Mouse (Mus musculus): ENCODE measurements around the gene Zbtb16.

Zbtb16 gene

DNA sequence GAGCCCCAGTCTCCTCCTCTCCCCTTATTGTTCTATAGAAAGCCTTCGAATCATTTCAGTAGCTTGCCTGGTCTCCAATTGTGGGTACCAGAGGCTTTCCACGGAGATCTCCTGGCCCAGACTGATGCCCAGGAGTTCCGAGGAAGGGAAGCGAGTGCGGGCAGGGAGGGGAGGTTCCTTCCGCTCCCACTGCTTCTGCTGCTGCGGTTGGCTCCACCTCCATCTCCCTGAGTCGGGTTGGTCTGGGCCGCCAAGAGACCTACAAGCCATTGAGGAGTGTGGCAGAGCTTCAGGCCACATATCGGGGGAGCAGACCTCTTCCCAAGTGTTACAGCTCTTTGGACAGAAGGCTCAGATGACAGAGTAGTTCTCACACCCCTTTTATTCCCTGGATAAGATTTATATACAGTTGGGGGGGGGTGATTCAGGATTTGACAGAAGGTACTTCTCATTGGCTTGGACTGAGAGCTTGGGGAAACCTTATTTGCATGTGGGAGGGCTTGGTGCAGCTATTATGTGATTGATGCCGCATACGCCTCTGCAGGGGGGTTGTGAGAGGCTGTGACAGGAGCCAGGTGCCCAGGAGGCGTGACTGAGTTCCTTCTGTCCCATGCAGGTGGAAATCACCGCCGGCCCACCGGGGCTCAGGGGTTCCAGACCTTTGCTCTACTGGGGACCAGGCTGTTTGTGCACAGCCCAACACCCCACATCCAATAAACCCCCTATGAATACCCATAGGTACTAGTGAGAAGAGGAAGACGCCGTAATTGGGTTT, 200.3 kb downstream of the Zbtb16 start:
- DNase-seq = no peak

DNA sequence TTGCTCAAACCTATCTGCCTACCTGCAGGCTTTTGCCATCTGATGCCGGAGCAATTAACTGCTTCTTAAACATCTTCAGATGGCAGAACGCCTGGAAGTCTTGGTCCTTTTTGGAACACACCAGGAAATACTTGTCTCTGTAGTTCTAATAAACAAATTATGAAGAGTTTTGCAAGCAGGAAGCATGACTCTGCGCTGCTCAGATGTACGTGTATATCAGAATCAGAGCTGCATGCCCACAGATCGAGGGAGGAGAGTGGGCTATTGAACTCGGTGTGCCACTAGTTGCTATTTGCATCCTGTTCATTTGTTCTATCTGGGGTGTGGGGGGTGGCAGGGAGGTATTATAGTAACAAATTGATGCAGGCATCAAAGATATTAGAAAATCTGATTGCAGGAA, 202.9 kb downstream of the Zbtb16 start:
- no peak for DNase-seq

DNA sequence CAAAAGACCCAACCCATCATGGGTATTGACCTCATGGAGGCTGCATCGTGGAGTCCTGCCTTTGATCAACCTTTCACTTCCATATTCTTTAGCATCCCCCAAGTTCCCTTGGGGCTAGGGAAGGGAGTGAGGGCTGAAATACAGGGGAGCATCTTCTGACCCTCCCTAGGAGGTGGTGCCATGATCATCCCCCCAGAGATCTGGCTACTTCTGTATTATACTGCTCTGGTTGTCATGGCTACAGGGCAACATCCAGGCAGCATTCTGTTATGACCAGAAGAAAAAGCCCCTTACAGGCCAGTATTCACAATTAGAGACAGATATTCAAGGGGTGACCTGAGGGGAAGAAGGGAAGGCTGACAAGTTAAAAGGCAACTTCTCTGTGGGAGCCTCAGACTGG, 216.8 kb downstream of the Zbtb16 start:
- DNase-seq = no peak

DNA sequence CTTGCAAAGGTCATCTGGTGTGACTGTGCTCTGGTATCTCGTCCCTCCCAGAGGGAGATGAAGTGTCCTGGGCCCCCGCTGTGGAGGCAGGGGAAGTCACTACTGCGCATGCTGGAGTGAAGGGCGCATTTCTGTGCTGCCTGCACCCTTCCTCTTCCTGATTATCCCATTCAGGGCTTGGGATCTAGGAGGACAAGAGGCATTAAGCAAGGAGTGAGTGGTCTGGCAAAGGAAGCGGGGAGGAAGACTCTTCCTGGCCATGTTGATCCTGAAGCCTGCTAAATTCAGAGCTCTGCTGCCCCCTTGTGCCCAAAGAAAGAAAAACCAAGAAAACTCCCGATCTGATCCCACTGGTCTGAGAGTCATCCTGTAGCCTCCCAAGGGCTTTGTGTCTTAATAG, 217.4 kb downstream of the Zbtb16 start:
- DNase-seq = peak; percentile 76

DNA sequence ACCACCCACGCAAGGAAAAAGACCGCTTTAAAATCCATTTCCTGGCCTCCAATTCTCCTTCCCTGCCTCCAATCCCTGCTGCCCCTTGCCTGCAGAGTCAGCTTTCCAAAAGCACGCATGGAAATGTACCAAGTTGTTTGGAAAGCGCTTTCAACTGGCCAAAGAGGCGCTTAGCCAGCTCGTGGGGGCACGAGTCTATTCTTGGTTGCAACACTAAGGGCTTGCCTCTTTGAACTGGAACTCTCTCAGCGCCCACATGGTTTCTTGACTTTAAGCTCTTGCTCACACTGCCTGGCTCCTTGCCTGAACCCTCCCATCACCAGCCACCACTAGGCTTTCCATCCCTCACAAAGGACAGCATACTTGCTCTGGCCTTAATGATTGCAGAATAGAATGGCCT, 217.9 kb downstream of the Zbtb16 start:
- peak; percentile 28 for DNase-seq

DNA sequence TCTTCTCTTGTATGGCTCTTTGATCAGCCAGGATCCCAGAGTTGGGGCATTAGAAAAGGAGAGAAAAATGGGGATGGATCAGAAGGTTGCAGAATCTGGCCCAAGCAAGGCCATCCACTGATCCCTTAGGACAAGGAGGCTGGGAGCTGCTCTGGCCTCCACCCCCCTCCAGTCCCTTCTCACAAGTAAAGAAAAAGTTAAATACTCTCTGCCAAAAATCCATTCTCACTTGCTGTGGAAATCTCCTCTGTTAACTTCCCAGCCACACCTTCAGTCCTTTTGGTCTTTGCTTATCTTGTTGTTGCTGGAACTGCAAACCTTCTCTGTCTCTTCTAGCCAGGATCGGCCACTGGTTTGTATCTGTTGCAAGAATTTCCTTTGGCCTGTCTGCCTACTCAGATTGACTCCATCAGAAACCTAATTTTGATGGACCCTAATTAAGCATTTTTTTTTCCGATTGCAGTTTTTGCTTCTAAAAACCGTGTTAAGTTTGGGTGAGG, 218.5 kb downstream of the Zbtb16 start:
- DNase-seq = no peak

DNA sequence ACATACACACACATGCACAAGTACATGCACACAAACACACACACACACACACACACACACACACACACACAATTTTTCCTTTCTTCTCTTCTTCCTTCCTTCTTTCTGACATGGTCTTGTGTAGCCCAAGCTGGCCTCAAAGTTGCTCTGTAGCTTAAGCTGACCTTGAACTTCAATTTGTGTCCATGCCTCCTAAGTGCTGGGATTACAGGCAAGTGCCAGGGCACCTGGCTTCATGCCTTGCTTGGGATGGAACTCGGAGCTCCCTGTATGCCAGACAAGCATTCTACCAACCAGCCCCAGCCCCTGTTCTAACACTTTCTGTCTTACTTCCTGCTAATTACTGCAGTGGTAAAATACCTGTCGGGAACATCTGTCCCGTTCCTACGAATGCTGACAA, 222.8 kb downstream of the Zbtb16 start:
- DNase-seq = no peak

DNA sequence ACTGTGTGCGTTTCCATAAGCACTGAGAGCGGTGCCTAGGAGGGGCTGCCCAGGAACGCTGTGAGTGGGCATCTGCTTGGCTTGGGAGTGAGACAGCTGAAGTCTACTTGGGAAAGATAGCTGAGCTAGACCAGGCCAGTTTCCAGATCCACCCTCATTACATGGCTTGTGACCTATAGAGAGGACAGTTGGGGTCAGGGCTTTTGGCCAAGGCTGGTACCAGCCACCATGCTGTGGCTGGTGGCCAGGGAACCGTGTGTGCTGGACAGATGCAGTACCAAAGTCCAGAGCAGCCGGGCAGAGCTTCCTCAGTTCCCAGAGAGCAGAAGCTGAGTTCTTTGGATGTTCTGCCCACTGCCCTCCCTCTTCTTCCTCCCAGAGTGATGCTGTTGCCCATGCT, 223.5 kb downstream of the Zbtb16 start:
- peak; percentile 18 for DNase-seq

DNA sequence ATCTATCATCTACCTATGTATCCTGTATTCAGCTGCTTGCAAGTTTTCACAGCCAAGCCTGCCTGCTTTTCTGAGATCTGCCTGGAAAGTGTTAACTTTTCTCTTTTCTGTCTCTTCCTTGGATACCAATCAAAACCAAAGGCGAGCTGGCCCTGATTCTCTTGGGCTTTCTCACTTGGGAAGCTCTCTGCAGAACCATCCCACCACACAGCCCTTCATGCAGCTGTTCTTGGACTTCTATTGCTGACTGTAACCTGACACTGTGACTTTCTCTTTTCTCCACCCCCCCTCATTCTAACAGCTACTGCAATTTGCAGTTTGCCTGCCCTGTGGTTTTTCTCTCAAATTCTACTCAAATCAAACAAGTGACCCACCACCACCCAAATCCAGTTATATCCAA, 225.0 kb downstream of the Zbtb16 start:
- DNase-seq = no peak

DNA sequence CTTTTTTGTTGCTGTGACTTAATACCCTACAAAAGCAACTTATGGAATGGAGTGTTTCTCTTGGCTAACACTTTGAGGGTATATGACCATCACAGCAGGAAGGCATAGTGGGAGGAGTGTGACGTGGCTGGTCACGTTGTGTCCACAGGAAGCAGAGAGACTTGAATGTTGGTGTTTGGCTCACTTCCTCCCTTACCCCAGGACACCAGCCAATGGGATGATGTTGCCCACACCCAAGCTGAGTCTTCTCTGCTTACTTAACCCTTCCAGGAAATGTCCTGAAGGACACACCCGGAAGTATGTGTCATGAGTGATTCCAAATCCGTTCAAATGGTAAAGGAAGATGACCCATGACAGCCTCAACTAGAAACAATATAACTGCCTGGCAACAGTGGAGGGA, 226.3 kb downstream of the Zbtb16 start:
- DNase-seq = no peak

DNA sequence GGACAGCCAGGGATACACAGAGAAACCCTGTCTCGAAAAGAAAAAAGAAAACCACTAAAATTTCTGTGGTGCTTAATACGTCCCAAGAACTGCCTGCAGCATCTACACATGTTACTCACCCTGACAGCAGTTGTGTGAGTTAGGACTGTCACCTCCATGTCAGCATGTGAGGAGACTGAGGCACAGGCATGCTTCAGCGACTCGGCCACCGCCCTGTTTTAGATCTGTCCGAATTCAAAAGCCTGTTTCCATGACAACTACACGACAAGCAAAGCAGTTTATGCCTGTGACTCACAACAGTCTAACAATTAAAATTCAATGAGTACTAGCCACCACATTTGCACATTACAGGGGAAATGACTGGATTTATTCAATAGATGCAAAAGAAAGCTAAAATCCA, 228.6 kb downstream of the Zbtb16 start:
- no peak for DNase-seq

DNA sequence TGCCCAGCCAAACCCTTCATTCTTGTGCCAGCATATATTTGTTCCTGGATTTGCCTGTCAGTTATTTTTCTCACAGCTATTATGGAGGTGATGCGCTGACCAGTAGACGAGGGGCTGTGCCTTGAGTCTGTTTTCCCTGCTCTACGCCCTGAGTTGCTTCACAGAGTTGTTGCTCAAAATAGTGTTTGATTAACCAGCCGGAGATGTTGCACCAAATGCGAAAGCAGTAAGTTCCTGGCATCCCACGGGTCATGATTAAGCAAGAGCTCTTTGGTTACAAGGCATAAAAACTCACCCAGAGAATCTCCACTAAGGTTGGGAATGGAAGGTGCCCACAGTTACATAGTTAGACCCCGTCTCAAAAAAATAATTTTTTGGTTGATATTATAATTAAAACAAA, 229.9 kb downstream of the Zbtb16 start:
- DNase-seq = no peak

DNA sequence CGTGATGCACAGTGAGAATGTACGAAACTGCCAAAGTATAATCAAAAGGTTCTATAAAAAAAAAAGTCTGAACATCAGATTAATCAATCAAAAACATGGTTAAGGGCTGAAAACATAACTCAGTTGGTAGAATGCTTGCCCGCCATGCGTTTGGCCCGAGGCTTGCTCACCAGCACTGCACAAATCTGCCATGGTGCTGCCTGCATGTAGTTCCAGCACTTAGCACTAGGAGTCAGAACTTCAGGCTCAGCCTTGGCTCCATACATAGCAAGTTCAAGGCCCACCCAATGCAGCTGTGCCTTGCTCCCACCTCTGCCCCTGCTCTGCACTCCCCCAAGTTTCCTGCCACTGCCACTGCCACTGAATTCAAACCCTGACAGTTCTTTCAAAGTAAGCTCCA, 230.3 kb downstream of the Zbtb16 start:
- DNase-seq = no peak

DNA sequence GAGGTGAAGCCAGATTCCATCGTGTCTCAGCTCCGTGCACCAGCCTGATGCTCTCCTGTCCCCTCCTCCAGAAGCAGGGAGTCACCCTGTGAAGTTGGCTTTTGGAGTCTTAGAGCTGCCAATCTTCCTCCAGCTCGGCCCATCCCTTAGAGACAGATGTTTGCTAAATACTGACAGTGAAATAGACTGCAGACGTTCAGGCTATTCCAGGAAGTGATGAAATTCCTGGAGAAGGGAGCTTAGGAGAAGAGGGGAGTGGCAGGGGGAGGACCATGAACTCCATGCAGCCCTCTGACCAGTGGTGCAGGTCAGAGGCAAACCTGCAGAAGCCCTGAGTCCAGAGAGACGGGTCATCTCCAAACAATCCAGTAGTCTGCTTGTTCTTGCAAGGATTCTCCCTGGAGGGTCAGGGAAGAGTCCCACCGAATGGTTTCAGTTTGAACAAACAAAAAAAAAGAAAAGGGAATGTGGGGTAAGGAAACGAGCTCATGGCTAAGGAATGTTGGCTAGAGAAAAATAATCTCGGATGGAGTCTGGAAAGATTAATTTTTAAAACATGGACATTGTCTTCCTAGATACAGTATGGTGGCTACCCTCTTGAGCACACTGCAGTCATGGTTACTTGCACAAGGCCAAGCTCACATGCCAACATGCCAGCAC, 231.0 kb downstream of the Zbtb16 start, which contains the start of gene Nnmt:
Nnmt (minus strand) TSS at position 215 of the 660 bp plus-strand sequence.
- DNase-seq = peak; percentile 19

All from kidney, postnatal 14 days (tissue).